Mouse (Mus musculus) left cerebral cortex, postnatal 25 days (tissue): ENCODE measurements at regions not wholly inside any gene's neighbourhood (a gene's known extent, or its start where the extent isn't known, plus 50 kb on each side); places are given as distances from the start of the nearest gene placed in this dataset.

Experiments
- DNase-seq, 2 experiments: peaks; one replicate each; pipeline ENCODE4 v3.0.0; 2022; ENCODE audit warnings: low spot score in 2 of 2, mixed read lengths in 1 of 2
- intact Hi-C: fragments of 180-260 bp; cut with DNase I; formaldehyde crosslinking; loops from one replicate; pipeline ENCODE4 v1.15.1; 2025

GRCm38 (mm10) chr9:69705942-69706341 lies 54.8 kb downstream of the Foxb1 start:
- intact Hi-C loops = no loop called here
- DNase-seq = no peak

- intact Hi-C loops = no loop called here
- DNase-seq = no peak
Measured at GRCm38 (mm10) chr9:69705071-69705470, 55.7 kb downstream of the Foxb1 start.

GRCm38 (mm10) chr9:69703731-69704130 lies 57.0 kb downstream of the Foxb1 start:
- intact Hi-C loops = no loop called here
- DNase-seq = no peak

- intact Hi-C loops = no loop called here
- DNase-seq = no peak
Measured at GRCm38 (mm10) chr9:69702156-69702928, 58.4 kb downstream of the Foxb1 start.

GRCm38 (mm10) chr9:69700696-69701095 lies 60.0 kb downstream of the Foxb1 start:
- intact Hi-C loops = no loop called here
- no peak for DNase-seq

GRCm38 (mm10) chr9:69691756-69692155 lies 69.0 kb downstream of the Foxb1 start:
- no peak for DNase-seq
- intact Hi-C loops = no loop called here

- DNase-seq = no peak
- intact Hi-C loops = no loop called here
Measured at GRCm38 (mm10) chr9:69687349-69688123, 73.2 kb downstream of the Foxb1 start.

GRCm38 (mm10) chr9:69686766-69687165 lies 74.0 kb downstream of the Foxb1 start:
- intact Hi-C loops = no loop called here

GRCm38 (mm10) chr9:69685630-69686029 lies 75.1 kb downstream of the Foxb1 start:
- no peak for DNase-seq
- intact Hi-C loops = no loop called here

More at GRCm38 (mm10) chr9:69686766-69687165, 74.0 kb downstream of the Foxb1 start:
- DNase-seq = no peak

GRCm38 (mm10) chr9:69681372-69682213 lies 79.1 kb downstream of the Foxb1 start:
- intact Hi-C loops = no loop called here
- no peak for DNase-seq

- intact Hi-C loops = no loop called here
- DNase-seq = no peak
Measured at GRCm38 (mm10) chr9:69678634-69679033, 82.1 kb downstream of the Foxb1 start.

GRCm38 (mm10) chr9:69673463-69674105 lies 87.2 kb downstream of the Foxb1 start:
- no peak for DNase-seq
- intact Hi-C loops = loop anchor here (5.0 kb wide), 2 partner anchors 89 to 166 kb away; partner anchors contain the start of gene Foxb1

- intact Hi-C loops = loop anchor here (5.0 kb wide), 2 partner anchors 89 to 166 kb away; partner anchors contain the start of gene Foxb1
- no peak for DNase-seq
Measured at GRCm38 (mm10) chr9:69672657-69673462, 87.9 kb downstream of the Foxb1 start.

- intact Hi-C loops = loop anchor here (5.0 kb wide), 2 partner anchors 91 to 164 kb away; partner anchors contain the start of gene Foxb1
Measured at GRCm38 (mm10) chr9:69671199-69671598, 89.5 kb downstream of the Foxb1 start.

GRCm38 (mm10) chr9:69670551-69671044 lies 90.1 kb downstream of the Foxb1 start:
- DNase-seq = no peak
- intact Hi-C loops = loop anchor here (5.0 kb wide), 2 partner anchors 92 to 163 kb away; partner anchors contain the start of gene Foxb1

More at GRCm38 (mm10) chr9:69671199-69671598, 89.5 kb downstream of the Foxb1 start:
- DNase-seq = no peak

- DNase-seq = no peak
- intact Hi-C loops = loop anchor here (5.0 kb wide), 2 partner anchors 92 to 163 kb away; partner anchors contain the start of gene Foxb1
Measured at GRCm38 (mm10) chr9:69669611-69670550, 90.9 kb downstream of the Foxb1 start.

GRCm38 (mm10) chr9:69668475-69669090 lies 92.2 kb downstream of the Foxb1 start:
- intact Hi-C loops = no loop called here
- DNase-seq = no peak
